Mouse (Mus musculus) heart, adult 2 months (tissue): ENCODE measurements around the gene Lrrc3.

Experiments used
- CTCF ChIP-seq: fragments of 200-600 bp; IDR thresholded peaks from 2 replicates; pipeline ENCODE4 v1.8.1; 2022; ENCODE audit warnings: antibody characterized with exemption, mild to moderate bottlenecking, moderate library complexity
- EP300 ChIP-seq: fragments of 200-500 bp; IDR thresholded peaks from 2 replicates; pipeline ENCODE4 v1.6.1; 2011; ENCODE audit warnings: low read depth, low read length, control low read depth; ENCODE audit not compliant: insufficient read depth

DNA sequence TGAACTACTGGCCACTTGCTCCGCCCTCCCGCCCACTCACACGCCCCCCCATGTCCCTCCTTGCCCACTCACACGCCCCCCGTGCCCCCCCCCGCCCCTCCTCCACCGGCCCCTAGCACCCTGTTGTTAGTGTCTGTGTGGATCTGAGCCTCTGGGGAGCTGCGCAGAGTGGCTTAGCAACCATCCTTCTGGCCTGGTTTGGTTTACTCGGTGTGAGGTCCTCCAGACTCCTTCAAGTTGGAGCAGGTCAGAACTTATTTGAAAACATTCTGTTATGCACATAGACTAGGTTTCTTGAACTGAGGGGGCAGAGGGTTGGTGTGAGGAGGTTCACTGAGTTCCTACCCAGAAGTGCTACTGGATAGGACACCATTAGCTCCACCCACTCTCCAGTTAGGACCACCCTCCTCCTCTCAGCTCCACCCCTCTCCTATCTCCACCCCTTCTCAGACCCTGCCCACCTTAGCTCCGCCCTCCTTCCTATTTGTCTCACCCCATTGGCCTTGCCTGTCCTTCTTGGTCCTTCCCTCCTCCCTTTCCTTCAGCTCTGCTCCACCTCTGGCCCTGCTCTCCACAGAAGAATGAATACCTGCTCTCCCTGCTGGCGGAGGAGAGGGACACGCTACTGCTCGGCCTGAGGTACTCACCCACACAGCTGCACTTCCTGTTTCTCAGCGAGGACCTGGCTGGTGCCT is 38.1 kb downstream of the Lrrc3 start:
- TF ChIP-seq CTCF (no peak), EP300 (no peak)
